Mouse (Mus musculus) CH12.LX (cell line): Measurements from ENCODE around the gene Fry.

Experiments used
- CTCF ChIP-seq, 2 experiments: IDR thresholded peaks in 1 of 2; conservative IDR thresholded peaks in 1 of 2; 2 replicates each; pipeline ENCODE4 v1.5.1; 2011 to 2012; ENCODE audit warnings: low read depth in 2 of 2, low read length in 2 of 2, improper control_type of control experiment in 1 of 2, inconsistent platforms in 1 of 2, mild to moderate bottlenecking in 1 of 2, moderate library complexity in 1 of 2
- TBP ChIP-seq: conservative IDR thresholded peaks from 2 replicates; pipeline ENCODE4 v1.6.1; 2011; ENCODE audit warnings: low read depth, low read length, improper control_type of control experiment

DNA sequence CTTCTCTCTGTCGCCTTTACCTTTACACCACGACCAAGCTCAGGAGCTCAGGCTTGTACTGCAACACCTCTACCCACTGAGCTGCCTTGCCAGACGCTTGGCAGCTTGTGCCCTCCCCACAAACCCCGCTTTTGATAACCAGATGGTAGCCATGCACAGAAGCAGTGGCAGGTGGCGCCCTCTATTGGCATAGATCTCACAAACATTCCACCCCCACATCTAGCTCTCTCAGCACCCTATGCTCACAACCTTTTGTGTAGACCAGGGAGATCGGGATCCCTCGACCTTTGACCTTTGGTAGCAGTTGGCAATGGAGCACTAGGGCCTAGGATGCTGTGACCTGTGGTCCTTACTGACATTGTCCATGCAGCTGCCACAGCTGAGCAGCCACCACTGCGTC is 171.2 kb downstream of the Fry start:
- TF ChIP-seq CTCF (conservative IDR thresholded peaks at IDR 0.05 in 1 of 2, IDR thresholded peaks at IDR 0.05 in 1 of 2; ENCODE audit: low read depth in 2 of 2, low read length in 2 of 2) = no peak
- no peak for TF ChIP-seq TBP
